Mouse (Mus musculus): ENCODE results near the gene Fam178b. TPM values are rescaled to one million over a fixed set of nuclear protein-coding genes. Genes with fewer than 3 reads are reported as not detected.

Gene Fam178b
- polyA plus RNA-seq, 1 experiment from 2014 or later: 1.3 TPM

DNA sequence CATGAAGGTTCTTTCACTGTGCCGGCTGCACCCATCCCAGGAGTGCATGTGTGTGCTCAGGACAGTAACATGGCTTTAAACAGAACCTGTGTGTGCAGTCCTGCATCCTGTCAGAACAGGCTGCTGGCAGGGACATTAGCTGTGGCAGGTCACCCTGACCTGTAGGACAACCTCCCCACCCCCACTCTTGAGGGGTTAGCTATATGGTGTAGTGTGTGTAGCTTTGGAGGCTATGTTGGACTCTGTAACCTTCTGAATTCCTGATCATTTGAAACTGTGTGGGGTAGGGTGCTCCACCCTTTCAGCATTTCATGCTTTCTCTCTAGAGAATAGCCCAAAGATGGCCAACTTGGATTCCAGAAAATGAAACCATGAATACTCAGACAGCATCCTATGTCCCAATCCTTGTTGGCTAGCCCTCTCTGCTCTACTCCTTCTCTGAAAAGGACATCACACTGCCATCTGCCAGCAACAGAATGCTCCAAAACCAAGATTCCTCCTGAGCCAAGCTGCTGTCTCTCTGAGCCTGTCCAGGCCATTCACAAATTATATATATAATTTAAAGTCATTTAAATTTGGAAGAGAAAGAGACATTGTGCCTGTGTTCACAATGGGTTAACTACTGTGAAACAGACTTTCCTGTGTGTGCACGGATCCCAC, 47.0 kb downstream of the Fam178b start:
- no peak overlapping the region for H3K9ac ChIP-seq (ENCODE audit: low read depth, low read length)
- no peak overlapping the region for H3K4me3 ChIP-seq (ENCODE audit: low read length)
- H3K4me2 ChIP-seq (replicated peaks; ENCODE audit: low read depth, low read length): no peak overlapping the region
- H3K27ac ChIP-seq (ENCODE audit: low read depth, low read length): no peak overlapping the region
- 77% methylated on average over 2 of the region's 2 CpGs for WGBS
- no peaks in the 10 kb centered on the region for H3K27me3 ChIP-seq (ENCODE audit: control insufficient read depth, insufficient read depth, low read length)
- H3K9me3 ChIP-seq (ENCODE audit: control insufficient read depth, low read length): no peaks in the 10 kb centered on the region
- no peaks in the 10 kb centered on the region for H3K36me3 ChIP-seq (ENCODE audit: control insufficient read depth, insufficient read depth, low read length)
- peaks cover 3% of the 10 kb centered on the region; the same call in 1 of the 2 replicates for H3K4me1 ChIP-seq (ENCODE audit: control insufficient read depth, insufficient read depth, low read length)
- ATAC-seq (ENCODE audit: low FRiP score, low TSS enrichment): no peak

- 13% methylated on average over 5 of the region's 5 CpGs for WGBS
- no peaks in the 10 kb centered on the region for H3K27me3 ChIP-seq (ENCODE audit: control insufficient read depth, insufficient read depth, low read length)
- H3K9me3 ChIP-seq (ENCODE audit: control insufficient read depth, low read length): no peaks in the 10 kb centered on the region
- H3K4me1 ChIP-seq (ENCODE audit: control insufficient read depth, insufficient read depth, low read length): peaks cover 8% of the 10 kb centered on the region; the same call in 1 of the 2 replicates
- no peak overlapping the region for H3K4me2 ChIP-seq (replicated peaks; ENCODE audit: low read depth, low read length)
- peak; percentile 89 for ATAC-seq (ENCODE audit: low FRiP score, low TSS enrichment)
- H3K27ac ChIP-seq (ENCODE audit: low read depth, low read length): no peak overlapping the region
- H3K36me3 ChIP-seq (ENCODE audit: control insufficient read depth, insufficient read depth, low read length): no peaks in the 10 kb centered on the region
- H3K4me3 ChIP-seq (ENCODE audit: low read length): no peak overlapping the region
- no peak overlapping the region for H3K9ac ChIP-seq (ENCODE audit: low read depth, low read length)
Measured at GRCm38 (mm10) chr1:36634940-36635339, 48.0 kb downstream of the Fam178b start.

- no peak overlapping the region for H3K4me2 ChIP-seq (replicated peaks; ENCODE audit: low read depth, low read length)
- H3K9ac ChIP-seq (ENCODE audit: low read depth, low read length): no peak overlapping the region
- no peaks in the 10 kb centered on the region for H3K9me3 ChIP-seq (ENCODE audit: control insufficient read depth, low read length)
- H3K27me3 ChIP-seq (ENCODE audit: control insufficient read depth, insufficient read depth, low read length): no peaks in the 10 kb centered on the region
- H3K36me3 ChIP-seq (ENCODE audit: control insufficient read depth, insufficient read depth, low read length): no peaks in the 10 kb centered on the region
- no peak overlapping the region for H3K4me3 ChIP-seq (ENCODE audit: low read length)
- no peak overlapping the region for H3K27ac ChIP-seq (ENCODE audit: low read depth, low read length)
- ATAC-seq (ENCODE audit: low FRiP score, low TSS enrichment): no peak
- peaks cover 8% of the 10 kb centered on the region; the same call in 1 of the 2 replicates for H3K4me1 ChIP-seq (ENCODE audit: control insufficient read depth, insufficient read depth, low read length)
- WGBS: 67% methylated on average over 5 of the region's 5 CpGs
Measured at GRCm38 (mm10) chr1:36633920-36634319, 49.1 kb downstream of the Fam178b start.

DNA sequence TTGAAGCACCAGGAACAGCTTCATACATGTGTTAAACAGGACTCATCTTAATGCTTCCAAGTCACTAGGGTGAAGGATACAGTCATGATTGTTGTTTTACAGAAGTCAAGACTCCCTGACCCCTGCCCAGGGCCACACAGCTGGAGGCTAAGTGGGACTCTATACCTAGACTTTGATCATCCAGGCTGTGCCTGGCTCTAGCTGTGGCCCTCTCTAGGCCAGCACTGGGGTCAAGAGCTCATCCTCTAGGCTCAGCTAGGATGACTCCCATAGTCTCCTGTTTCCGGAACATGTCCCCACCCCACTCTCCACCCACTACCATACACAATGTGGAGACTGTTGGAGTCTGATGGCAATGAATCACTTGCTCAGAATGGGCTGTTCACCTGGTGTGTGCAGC, 50.1 kb downstream of the Fam178b start:
- Histone ChIP-seq H3K27ac (ENCODE audit: low read depth, low read length) (no peak overlapping the region), H3K9me3 (ENCODE audit: control insufficient read depth, low read length) (no peaks in the 10 kb centered on the region), H3K27me3 (ENCODE audit: control insufficient read depth, insufficient read depth, low read length) (no peaks in the 10 kb centered on the region), H3K4me1 (ENCODE audit: control insufficient read depth, insufficient read depth, low read length) (peaks cover 8% of the 10 kb centered on the region; the same call in 1 of the 2 replicates), H3K36me3 (ENCODE audit: control insufficient read depth, insufficient read depth, low read length) (no peaks in the 10 kb centered on the region), H3K4me3 (ENCODE audit: low read length) (no peak overlapping the region), H3K4me2 (replicated peaks; ENCODE audit: low read depth, low read length) (no peak overlapping the region), H3K9ac (ENCODE audit: low read depth, low read length) (no peak overlapping the region)
- no peak for ATAC-seq (ENCODE audit: low FRiP score, low TSS enrichment)
- WGBS: 62% methylated on average over 1 of the region's 1 CpGs

DNA sequence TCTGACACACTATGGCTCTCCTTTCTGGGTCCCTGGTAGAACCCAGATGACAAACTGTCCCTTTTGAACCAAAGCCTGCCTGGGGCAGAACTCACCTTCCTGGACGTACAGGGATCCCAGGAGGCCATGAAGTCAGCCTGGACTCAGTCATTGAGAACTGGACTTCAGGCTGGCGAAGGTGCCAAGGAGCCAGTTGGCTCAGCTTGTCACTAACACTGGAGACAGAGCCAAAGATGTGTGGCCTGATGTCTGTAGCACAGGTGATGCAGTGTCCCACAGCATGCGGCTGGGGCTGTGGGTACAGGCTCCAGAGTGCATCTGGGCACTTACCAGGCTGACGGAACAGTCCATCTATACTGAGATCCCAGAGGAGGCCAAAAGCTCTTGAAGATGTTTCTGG, 50.9 kb downstream of the Fam178b start:
- H3K27me3 ChIP-seq (ENCODE audit: control insufficient read depth, insufficient read depth, low read length): no peaks in the 10 kb centered on the region
- 86% methylated on average over 4 of the region's 4 CpGs for WGBS
- H3K4me3 ChIP-seq (ENCODE audit: low read length): no peak overlapping the region
- H3K9ac ChIP-seq (ENCODE audit: low read depth, low read length): no peak overlapping the region
- H3K4me1 ChIP-seq (ENCODE audit: control insufficient read depth, insufficient read depth, low read length): peaks cover 8% of the 10 kb centered on the region; the same call in 1 of the 2 replicates
- no peak for ATAC-seq (ENCODE audit: low FRiP score, low TSS enrichment)
- no peak overlapping the region for H3K27ac ChIP-seq (ENCODE audit: low read depth, low read length)
- no peak overlapping the region for H3K4me2 ChIP-seq (replicated peaks; ENCODE audit: low read depth, low read length)
- no peaks in the 10 kb centered on the region for H3K9me3 ChIP-seq (ENCODE audit: control insufficient read depth, low read length)
- H3K36me3 ChIP-seq (ENCODE audit: control insufficient read depth, insufficient read depth, low read length): no peaks in the 10 kb centered on the region

DNA sequence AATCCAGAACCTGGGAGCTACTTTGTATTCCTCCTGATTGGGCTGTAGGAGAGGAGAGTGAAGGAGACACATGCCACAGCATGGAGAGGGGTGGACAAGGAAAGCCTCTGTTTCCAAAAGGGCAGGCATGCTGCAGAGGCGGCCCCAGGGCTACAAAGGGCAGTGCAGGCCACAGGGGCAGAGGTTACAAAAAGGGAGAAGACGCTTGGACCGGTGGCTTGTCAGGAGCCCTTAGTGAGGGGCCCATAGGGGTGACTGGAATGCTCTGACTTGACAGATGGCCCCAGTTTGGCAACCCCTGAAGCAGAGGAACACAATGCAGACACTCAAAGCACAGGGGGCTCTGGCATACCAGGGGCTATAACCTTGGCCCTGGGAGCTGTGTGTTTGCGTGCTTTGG, 51.6 kb downstream of the Fam178b start:
- H3K4me3 ChIP-seq (ENCODE audit: low read length): no peak overlapping the region
- WGBS: 48% methylated on average over 4 of the region's 4 CpGs
- no peak overlapping the region for H3K4me2 ChIP-seq (replicated peaks; ENCODE audit: low read depth, low read length)
- no peak overlapping the region for H3K27ac ChIP-seq (ENCODE audit: low read depth, low read length)
- no peak overlapping the region for H3K9ac ChIP-seq (ENCODE audit: low read depth, low read length)
- H3K4me1 ChIP-seq (ENCODE audit: control insufficient read depth, insufficient read depth, low read length): peaks cover 6% of the 10 kb centered on the region; the same call in 1 of the 2 replicates
- H3K9me3 ChIP-seq (ENCODE audit: control insufficient read depth, low read length): no peaks in the 10 kb centered on the region
- ATAC-seq (ENCODE audit: low FRiP score, low TSS enrichment): no peak
- H3K27me3 ChIP-seq (ENCODE audit: control insufficient read depth, insufficient read depth, low read length): no peaks in the 10 kb centered on the region
- no peaks in the 10 kb centered on the region for H3K36me3 ChIP-seq (ENCODE audit: control insufficient read depth, insufficient read depth, low read length)

DNA sequence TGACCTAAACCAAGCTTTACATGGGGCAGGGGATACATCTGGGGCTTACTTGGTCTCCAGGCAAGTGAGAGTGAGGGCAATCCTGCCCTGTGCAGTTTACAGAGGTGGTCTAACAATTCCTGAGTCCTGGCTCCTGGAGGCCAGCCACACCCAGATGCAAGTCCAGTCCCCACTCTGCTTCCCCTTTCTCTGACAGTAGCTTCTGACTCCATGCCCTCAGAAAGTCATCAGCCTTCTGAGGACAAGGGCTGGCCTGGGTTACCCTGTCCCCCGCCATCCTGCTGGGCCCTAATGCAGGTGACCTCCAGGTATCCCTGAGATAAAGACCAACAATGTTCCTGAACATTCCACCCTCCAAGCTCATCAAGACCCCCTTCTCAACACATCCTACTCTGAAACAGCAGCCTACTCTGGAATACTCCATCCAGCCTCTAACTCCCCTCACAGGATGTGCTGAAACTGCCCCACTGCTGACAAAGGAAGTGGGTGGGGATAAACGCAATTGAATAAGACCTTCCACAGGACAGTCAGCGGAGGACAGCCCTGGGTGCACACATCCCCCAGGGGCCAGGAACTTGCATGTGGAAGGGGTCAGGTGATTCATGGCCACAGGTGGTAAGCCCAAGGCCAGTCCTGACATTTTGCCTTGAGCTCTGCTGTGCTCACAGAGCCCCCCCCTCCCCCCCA, 52.8 kb downstream of the Fam178b start:
- WGBS: 50% methylated on average over 3 of the region's 3 CpGs
- Histone ChIP-seq H3K36me3 (ENCODE audit: control insufficient read depth, insufficient read depth, low read length) (no peaks in the 10 kb centered on the region), H3K4me2 (replicated peaks; ENCODE audit: low read depth, low read length) (no peak overlapping the region), H3K4me3 (ENCODE audit: low read length) (no peak overlapping the region), H3K9ac (ENCODE audit: low read depth, low read length) (no peak overlapping the region), H3K4me1 (ENCODE audit: control insufficient read depth, insufficient read depth, low read length) (0 out of 2 replicates have a peak, but pooled peaks cover 5% of the 10 kb centered on the region), H3K9me3 (ENCODE audit: control insufficient read depth, low read length) (no peaks in the 10 kb centered on the region), H3K27me3 (ENCODE audit: control insufficient read depth, insufficient read depth, low read length) (no peaks in the 10 kb centered on the region), H3K27ac (ENCODE audit: low read depth, low read length) (no peak overlapping the region)
- no peak for ATAC-seq (ENCODE audit: low FRiP score, low TSS enrichment)

DNA sequence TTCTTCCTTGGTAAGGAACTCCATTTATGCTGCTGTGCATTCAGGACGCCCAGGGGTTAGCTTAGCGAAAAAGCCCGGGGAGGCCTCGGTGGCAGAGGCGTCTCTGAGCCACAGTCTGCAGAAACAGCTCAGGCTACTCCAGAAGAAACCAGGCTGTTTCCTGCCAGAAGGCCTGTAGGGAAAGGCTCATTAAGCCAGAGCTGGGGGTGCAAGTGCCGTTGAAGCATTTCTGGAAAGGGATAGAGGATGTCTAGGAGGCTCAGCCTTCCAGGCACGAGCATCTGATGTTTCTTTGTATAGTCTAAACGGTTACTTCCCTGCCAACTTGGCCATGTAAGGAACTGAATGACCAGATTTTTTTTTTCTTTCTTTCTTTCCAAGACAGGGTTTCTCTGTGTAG, 54.4 kb downstream of the Fam178b start:
- no peak for ATAC-seq (ENCODE audit: low FRiP score, low TSS enrichment)
- no peaks in the 10 kb centered on the region for H3K36me3 ChIP-seq (ENCODE audit: control insufficient read depth, insufficient read depth, low read length)
- H3K27ac ChIP-seq (ENCODE audit: low read depth, low read length): no peak overlapping the region
- 0 out of 2 replicates have a peak, but pooled peaks cover 5% of the 10 kb centered on the region for H3K4me1 ChIP-seq (ENCODE audit: control insufficient read depth, insufficient read depth, low read length)
- no peaks in the 10 kb centered on the region for H3K27me3 ChIP-seq (ENCODE audit: control insufficient read depth, insufficient read depth, low read length)
- H3K4me3 ChIP-seq (ENCODE audit: low read length): no peak overlapping the region
- WGBS: 57% methylated on average over 8 of the region's 8 CpGs
- H3K9me3 ChIP-seq (ENCODE audit: control insufficient read depth, low read length): 0 out of 2 replicates have a peak, but pooled peaks cover under 1% of the 10 kb centered on the region
- no peak overlapping the region for H3K9ac ChIP-seq (ENCODE audit: low read depth, low read length)
- no peak overlapping the region for H3K4me2 ChIP-seq (replicated peaks; ENCODE audit: low read depth, low read length)

DNA sequence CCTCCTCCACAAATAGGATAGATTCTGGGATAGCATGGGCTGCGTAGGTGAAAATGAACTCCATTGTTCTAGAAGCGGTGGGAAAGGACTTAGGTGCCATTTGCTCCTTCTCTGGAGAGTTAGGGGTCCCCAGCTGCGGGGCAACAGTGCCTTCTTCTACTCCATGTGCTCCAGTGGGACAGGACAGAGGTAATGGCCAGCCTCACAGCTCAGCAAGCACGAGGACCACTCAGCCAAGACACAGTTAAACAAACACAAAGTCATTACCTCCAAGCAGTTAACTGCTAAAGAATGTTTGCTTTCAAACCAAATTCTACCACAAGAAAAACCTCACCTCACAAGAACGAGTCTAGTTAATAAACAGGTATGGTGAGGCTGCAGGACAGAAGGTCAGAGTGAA, 57.5 kb downstream of the Fam178b start:
- Histone ChIP-seq H3K4me1 (ENCODE audit: control insufficient read depth, insufficient read depth, low read length) (0 out of 2 replicates have a peak, but pooled peaks cover 2% of the 10 kb centered on the region), H3K36me3 (ENCODE audit: control insufficient read depth, insufficient read depth, low read length) (no peaks in the 10 kb centered on the region), H3K9me3 (ENCODE audit: control insufficient read depth, low read length) (0 out of 2 replicates have a peak, but pooled peaks cover 3% of the 10 kb centered on the region), H3K4me3 (ENCODE audit: low read length) (no peak overlapping the region), H3K27ac (ENCODE audit: low read depth, low read length) (no peak overlapping the region), H3K9ac (ENCODE audit: low read depth, low read length) (no peak overlapping the region), H3K27me3 (ENCODE audit: control insufficient read depth, insufficient read depth, low read length) (no peaks in the 10 kb centered on the region), H3K4me2 (replicated peaks; ENCODE audit: low read depth, low read length) (no peak overlapping the region)
- ATAC-seq (ENCODE audit: low FRiP score, low TSS enrichment): no peak
- WGBS: 68% methylated on average over 5 of the region's 5 CpGs

All from kidney, embryonic 14.5 days (tissue).